Mouse (Mus musculus) heart, postnatal 25 days (tissue): ENCODE measurements around the gene Tfpi2. TPM values are rescaled to one million over a fixed set of nuclear protein-coding genes. Genes with fewer than 3 reads are reported as not detected.

Experiments used
- DNase-seq: peaks from one replicate; pipeline ENCODE4 v3.0.0; 2022; ENCODE audit warnings: low spot score
- intact Hi-C: fragments of 180-260 bp; cut with DNase I; formaldehyde crosslinking; loops from one replicate; pipeline ENCODE4 v1.15.1; 2025
- total RNA-seq, 2 experiments: library from RNA; stranded (reverse); gene quantifications; 2 replicates each; pipeline ENCODE4 v1.2.3; 2021

Gene Tfpi2
- total RNA-seq, 2 experiments from 2014 or later: 1.2 to 1.5 TPM

GRCm38 (mm10) chr6:3926140-3926539, 62.6 kb downstream of the Tfpi2 start:
- no peak for DNase-seq
- intact Hi-C loops: no loop called here

- intact Hi-C loops: no loop called here
- no peak for DNase-seq
Observed at GRCm38 (mm10) chr6:3922870-3923269, 65.8 kb downstream of the Tfpi2 start.

- DNase-seq: no peak
- intact Hi-C loops: no loop called here
Observed at GRCm38 (mm10) chr6:3916015-3916414, 72.7 kb downstream of the Tfpi2 start.

Other genes with a start within 250 kb of the Tfpi2 start
- gene Calcr, start 224.2 kb downstream of the Tfpi2 start, total RNA-seq: not detected
- gene Gngt1, start 4.9 kb upstream of the Tfpi2 start, total RNA-seq: not detected
- gene Gng11, start 15.0 kb upstream of the Tfpi2 start, total RNA-seq: 10 to 100 TPM; 70.8 to 71.5 TPM
- 10 to 100 TPM; 26.4 to 27.1 TPM for gene Bet1, start 98.1 kb upstream of the Tfpi2 start, total RNA-seq